Mouse (Mus musculus): Measurements from ENCODE around the gene Lilra6.
A peak's percentile ranks its signal among the peaks of the same experiment; 100 is the strongest.
"Not testable (repeated sequence)": the region's sequence is repeated elsewhere in the genome, so short reads cannot be mapped to it uniquely, and the experiment has no call there.

The Lilra6 gene

DNA sequence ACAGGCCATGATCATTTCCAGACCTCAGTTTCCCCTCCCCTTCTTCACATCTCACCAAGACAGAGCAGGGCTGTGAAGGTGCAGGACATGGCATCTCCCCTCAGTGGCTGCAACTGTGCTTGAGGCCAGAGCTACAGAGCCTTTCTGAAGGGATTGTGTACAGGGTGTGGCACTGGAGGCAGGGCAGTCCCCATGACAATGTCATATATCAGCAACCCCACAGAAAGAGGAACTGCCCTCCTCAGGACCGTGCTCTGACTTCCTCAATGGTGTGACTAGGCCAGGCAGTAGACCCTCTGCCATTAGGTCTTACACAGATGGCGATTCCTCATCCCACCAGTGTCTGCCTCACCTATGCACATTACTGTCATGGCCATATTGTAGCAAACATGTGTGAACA is at the start of gene Lilra6:
Lilra6 (minus strand) TSS at position 117 of the 400 bp plus-strand sequence.
- not testable (repeated sequence) for DNase-seq (ENCODE audit: low read depth, low spot score)

- no peak for DNase-seq (ENCODE audit: low read depth, low spot score)
Observed at GRCm38 (mm10) chr7:3962017-3962416, 46.7 kb upstream of the Lilra6 start.

DNA sequence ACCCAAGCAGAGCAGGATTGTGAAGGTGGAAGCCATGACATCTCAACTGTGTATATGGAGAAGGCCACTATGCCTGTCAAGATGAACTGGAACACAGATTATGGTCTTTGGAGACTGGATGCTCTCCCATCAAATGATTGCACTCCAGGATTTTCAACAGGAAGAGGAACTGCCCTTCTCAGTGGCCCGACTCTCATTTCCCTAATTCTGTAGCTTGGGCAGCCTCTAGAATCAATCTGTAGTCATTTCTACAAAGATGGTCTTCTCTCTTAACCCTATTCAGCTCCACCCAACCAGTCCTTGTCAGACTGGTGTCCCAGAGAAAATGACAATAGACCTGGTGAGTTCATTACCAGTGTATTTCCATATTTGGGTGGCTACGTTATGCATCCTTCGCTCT is 42.1 kb upstream of the Lilra6 start:
- no peak for DNase-seq (ENCODE audit: low read depth, low spot score)

- no peak for DNase-seq (ENCODE audit: low read depth, low spot score)
Observed at GRCm38 (mm10) chr7:3949159-3949558, 33.9 kb upstream of the Lilra6 start.

- no peak for DNase-seq (ENCODE audit: low read depth, low spot score)
Observed at GRCm38 (mm10) chr7:3948223-3948622, 32.9 kb upstream of the Lilra6 start.

- DNase-seq (ENCODE audit: low read depth, low spot score) = no peak
Observed at GRCm38 (mm10) chr7:3946117-3946516, 30.8 kb upstream of the Lilra6 start.

DNA sequence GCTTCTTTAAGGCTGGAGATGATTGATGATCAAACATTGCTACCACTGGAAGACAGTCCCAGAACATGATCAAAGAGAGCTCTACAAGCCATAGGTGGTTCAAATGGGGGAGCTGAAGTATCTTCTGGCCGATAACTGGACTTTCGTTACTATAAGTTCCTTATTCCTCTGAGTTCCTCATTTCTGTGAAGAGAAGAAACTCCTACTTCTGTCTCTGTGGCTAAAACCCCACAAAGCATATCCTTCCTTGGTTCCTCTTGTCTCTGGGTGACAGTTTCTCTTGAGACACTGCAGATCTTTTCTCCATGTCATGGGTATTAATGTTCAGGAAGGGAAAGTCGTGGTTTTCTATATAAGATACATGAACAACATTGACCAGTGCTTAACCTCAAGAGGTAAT is 25.6 kb upstream of the Lilra6 start:
- no peak for DNase-seq (ENCODE audit: low read depth, low spot score)

DNA sequence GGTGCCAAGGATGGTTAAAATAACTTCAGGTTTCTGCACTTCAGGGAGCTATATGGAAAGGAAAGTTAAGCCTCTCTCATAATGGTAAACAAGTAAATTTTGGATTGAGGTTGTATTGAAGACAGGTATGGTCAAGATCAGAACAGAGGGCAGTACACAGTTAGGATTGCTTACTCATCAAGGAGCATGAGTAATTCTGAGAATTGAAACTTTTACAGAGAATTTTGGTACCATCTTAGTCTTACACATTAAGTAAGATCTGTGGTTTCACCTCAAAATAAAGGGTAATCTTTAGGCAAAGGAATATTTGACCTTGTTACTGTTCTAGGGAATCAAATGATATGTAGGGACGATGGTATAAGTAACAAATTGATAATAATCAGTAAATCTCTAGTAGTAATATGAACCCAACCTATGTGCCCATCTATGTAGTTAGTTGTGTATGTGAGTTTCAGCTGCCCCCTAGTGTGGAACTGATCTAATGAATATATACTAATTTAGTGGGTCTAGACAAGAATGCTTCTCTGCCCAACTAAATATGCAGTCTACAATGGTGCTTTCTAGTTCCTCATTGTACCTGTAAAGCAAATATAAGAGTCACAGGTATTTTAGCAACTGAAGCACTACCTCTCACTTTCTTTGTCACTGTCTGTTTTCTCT is 24.7 kb upstream of the Lilra6 start:
- no peak for DNase-seq (ENCODE audit: low read depth, low spot score)

- DNase-seq (ENCODE audit: low read depth, low spot score) = peak; percentile 23
Observed at GRCm38 (mm10) chr7:3935473-3935872, 20.2 kb upstream of the Lilra6 start.

DNA sequence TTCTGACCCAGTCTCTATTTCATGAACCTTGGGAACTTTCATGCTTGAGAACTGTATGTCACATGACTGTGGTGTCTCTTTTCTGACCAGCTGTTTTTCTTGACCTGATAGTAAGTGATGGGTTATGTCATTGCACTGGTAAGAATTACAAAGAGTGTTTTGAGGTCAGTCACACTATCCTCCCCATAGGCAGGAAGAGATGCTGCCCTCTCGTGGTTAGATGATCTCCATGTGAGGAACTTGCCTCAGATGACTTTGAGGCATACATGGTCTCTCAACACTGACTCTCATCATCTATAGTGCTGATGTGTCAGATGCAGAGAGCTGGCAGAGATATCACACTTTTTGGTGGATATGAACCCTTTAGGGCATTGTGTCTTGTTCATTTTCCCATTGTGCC is 11.6 kb downstream of the Lilra6 start:
- DNase-seq (ENCODE audit: low read depth, low spot score) = peak; percentile 45

DNA sequence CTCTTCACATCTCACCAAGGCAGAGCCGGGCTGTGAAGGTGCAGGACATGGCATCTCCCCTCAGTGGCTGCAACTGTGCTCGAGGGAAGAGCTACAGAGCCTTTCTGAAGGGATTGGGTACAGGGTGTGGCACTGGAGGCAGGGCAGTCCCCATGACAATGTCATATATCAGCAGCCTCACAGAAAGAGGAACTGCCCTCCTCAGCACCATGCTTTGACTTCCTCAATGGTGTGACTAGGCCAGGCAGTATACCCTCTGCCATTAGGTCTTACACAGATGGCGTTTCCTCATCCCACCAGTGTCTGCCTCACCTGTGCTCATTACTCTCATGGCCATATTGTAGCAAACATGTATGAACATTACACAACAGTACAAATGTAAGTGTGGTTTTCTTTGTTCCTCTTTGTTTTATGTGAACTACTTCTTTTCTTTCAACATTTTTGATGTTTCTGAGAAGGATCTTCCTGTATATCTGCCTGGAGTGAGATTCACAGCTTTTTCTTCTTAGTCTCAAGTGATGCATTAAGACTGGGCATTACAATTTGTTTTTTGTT is 17.2 kb downstream of the Lilra6 start, which contains the start of gene Gm14548:
Gm14548 (minus strand) TSS at position 85 of the 555 bp plus-strand sequence.
- DNase-seq (ENCODE audit: low read depth, low spot score) = not testable (repeated sequence)

- not testable (repeated sequence) for DNase-seq (ENCODE audit: low read depth, low spot score)
Observed at GRCm38 (mm10) chr7:3875032-3875431, 40.3 kb downstream of the Lilra6 start.
